Mouse (Mus musculus) midbrain, embryonic 12.5 days (tissue): Measurements from ENCODE around the gene Dkc1. TPM values are rescaled to one million over a fixed set of nuclear protein-coding genes. Genes with fewer than 3 reads are reported as not detected.

Source experiments
- ATAC-seq: fragments of 200-750 bp; cut with Nextera tagmentation; 2 replicates; pipeline ENCODE4 v1.8.0; 2017; ENCODE audit warnings: low read depth, moderate TSS enrichment, moderate library complexity; ENCODE audit not compliant: low FRiP score
- H3K27ac ChIP-seq: fragments of 300-500 bp; sonication (generic); replicated peaks from 2 replicates; pipeline ENCODE4 v1.5.1; 2016; ENCODE audit warnings: mild to moderate bottlenecking
- H3K27me3 ChIP-seq: fragments of 300-500 bp; sonication (generic); 2 replicates; pipeline ENCODE4 v1.6.1; 2016; ENCODE audit warnings: mild to moderate bottlenecking
- H3K36me3 ChIP-seq: fragments of 300-500 bp; sonication (generic); 2 replicates; pipeline ENCODE4 v1.6.1; 2016
- H3K4me1 ChIP-seq: fragments of 300-500 bp; sonication (generic); 2 replicates; pipeline ENCODE4 v1.6.1; 2016
- H3K4me2 ChIP-seq: fragments of 300-500 bp; sonication (generic); replicated peaks from 2 replicates; pipeline ENCODE4 v1.6.1; 2016; ENCODE audit warnings: mild to moderate bottlenecking, moderate library complexity
- H3K4me3 ChIP-seq: fragments of 300-500 bp; sonication (generic); 2 replicates; pipeline ENCODE4 v1.5.1; 2016; ENCODE audit warnings: mild to moderate bottlenecking
- H3K9ac ChIP-seq: fragments of 300-500 bp; sonication (generic); replicated peaks from 2 replicates; pipeline ENCODE4 v1.6.1; 2016; ENCODE audit warnings: mild to moderate bottlenecking, moderate library complexity
- H3K9me3 ChIP-seq: fragments of 300-500 bp; sonication (generic); 2 replicates; pipeline ENCODE4 v1.6.1; 2016; ENCODE audit warnings: mild to moderate bottlenecking
- WGBS: fragments of 180-500 bp; shearing (Covaris S2); methylation state at CpG from one replicate; pipeline ENCODE4 v1.1.7; 2016; 5-methylcytosine and 5-hydroxymethylcytosine counted together
- polyA plus RNA-seq: library from polyadenylated mRNA; unstranded; fragments of >200 nt; fragmentation: Nextera tagmentation; extraction: Ambion mirVana; gene quantifications from 2 replicates; pipeline ENCODE4 v1.2.1, GENCODE M21; 2016

Dkc1 gene
- polyA plus RNA-seq, 1 experiment from 2014 or later = 124 TPM

GRCm38 (mm10) chrX:75152249-75152648 is 56.6 kb downstream of the Dkc1 start:
- no peaks in the 10 kb centered on the region for H3K27me3 ChIP-seq
- WGBS = 68% methylated on average over 1 of the region's 1 CpGs
- ATAC-seq = no peak
- H3K4me3 ChIP-seq = no peak overlapping the region
- H3K4me2 ChIP-seq = no peak overlapping the region
- H3K4me1 ChIP-seq = no peaks in the 10 kb centered on the region
- no peaks in the 10 kb centered on the region for H3K36me3 ChIP-seq
- no peaks in the 10 kb centered on the region for H3K9me3 ChIP-seq
- no peak overlapping the region for H3K27ac ChIP-seq
- H3K9ac ChIP-seq = no peak overlapping the region

DNA sequence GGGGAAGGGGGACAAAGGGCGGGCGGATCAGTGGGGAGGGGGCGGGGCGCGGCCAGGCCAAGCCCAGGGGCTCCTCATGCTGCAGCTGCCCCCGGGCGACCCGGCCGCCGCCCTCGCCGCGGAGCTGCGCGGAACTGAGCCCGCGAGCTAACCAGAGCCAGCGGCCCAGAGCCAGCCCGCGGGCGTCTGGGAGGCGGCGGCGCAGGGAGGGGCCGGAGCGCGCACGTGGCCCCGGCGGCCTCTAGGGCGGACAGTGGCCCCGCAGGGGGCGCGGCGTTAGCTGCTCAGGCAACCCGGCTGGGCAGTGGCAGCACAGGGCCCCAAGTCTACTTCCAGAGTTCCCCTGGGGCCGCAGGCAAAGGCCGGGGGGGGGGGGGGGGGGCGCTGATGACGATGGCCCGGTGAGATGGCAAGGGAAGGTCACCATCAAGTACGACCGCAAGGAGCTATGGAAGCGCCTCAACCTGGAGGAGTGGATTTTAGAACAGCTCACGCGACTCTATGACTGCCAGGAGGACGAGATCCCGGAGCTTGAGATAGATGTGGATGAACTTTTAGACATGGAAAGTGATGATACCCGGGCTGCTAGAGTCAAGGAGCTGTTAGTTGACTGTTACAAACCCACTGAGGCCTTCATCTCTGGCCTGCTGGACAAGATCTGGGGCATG is 60.1 kb downstream of the Dkc1 start:
- Histone ChIP-seq H3K27ac (no peak overlapping the region), H3K36me3 (no peaks in the 10 kb centered on the region), H3K4me3 (peak overlapping the region; percentile 46), H3K4me1 (no peaks in the 10 kb centered on the region), H3K9me3 (no peaks in the 10 kb centered on the region), H3K4me2 (peak overlapping the region; percentile 52), H3K27me3 (no peaks in the 10 kb centered on the region), H3K9ac (peak overlapping the region; percentile 52)
- ATAC-seq = peak; percentile 89
- WGBS = 29% methylated on average over 29 of the region's 49 CpGs

Other genes starting within 250 kb of the Dkc1 start
- gene Gab3, start 10.4 kb upstream of the Dkc1 start, polyA plus RNA-seq = 1.2 and 1.6 TPM in 2 replicates
- 23.6 and 26.0 TPM in 2 replicates for gene Mpp1, start 35.2 kb downstream of the Dkc1 start, polyA plus RNA-seq
- gene Smim9, start 67.9 kb downstream of the Dkc1 start, polyA plus RNA-seq = not detected in 2 replicates